Mouse (Mus musculus): ENCODE results near the gene Nfatc4. TPM values are rescaled to one million over a fixed set of nuclear protein-coding genes. Genes with fewer than 3 reads are reported as not detected.

Gene Nfatc4
- total and polyA plus RNA-seq, 3 experiments, result not detected

DNA sequence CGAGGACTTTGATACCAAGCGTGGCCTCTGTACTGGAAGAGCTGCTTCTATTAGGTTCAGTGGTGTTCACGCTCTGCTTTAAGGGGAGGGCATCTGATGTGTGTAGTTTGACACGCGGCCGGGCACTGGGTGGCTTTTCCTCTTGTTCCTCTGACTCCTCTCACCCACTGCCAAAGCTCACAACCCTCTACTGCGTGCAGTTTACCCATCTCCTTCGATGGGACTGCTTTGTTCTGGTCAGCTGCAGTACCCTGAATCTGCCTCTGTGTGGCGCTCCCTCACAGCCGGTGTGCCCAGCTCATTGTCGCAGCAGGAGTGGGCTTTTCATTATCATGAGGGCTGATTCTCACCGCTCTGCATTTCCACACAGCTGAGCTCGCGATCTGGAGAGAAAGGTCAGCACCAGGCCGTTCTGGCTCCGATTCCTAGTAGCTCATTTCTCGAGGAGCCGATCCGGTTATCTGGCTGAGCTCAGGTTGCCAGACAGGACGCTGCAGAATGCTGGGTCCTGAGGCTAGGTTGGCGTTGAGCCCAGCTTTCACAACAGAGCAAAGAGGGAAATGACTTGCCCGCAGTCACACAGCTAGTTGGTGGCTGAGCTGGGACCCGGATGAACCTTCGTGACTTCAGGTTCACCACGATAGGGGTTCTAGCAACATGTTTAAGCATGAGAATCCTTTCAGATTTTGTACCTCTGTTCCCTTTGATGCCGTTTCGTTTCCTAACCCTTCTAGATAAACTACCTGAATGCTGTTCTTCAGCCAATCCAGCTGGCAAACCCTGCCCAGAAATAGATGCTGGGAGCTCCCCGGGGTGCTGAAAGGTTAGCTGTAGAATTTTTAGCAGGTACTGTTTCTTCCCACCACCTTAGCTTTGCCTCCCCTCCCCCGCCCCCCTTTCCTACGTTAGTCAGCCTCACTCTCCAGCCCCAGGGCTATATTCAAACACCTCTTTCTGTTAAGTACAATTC lies 51.1 kb downstream of the Nfatc4 start:
- dilution Hi-C loops (cut with MboI; ENCODE audit: extremely low pct_ligation_motif_present, extremely low pct_unique_long_range_greater_than_20kb, low sequenced_read_pairs), result no loop called here
- H3K79me2 ChIP-seq (replicated peaks; ENCODE audit: control insufficient read depth, extremely low read depth, insufficient read depth, poor library complexity, severe bottlenecking), result no peaks in the 10 kb centered on the region
- H3K27me3 ChIP-seq (replicated peaks), result peaks cover 9% of the 10 kb centered on the region
- H3K4me3 ChIP-seq (replicated peaks in 1 of 3; ENCODE audit: low read depth in 2 of 3, low read length in 2 of 3, poor library complexity in 1 of 3), result peak overlapping the region; percentile 50 to 52 (median 51)
- peak overlapping the region; percentile 82 for H3K4me2 ChIP-seq (ENCODE audit: insufficient read depth, low read depth, poor library complexity, severe bottlenecking)
- 0 out of 2 replicates have a peak, but pooled peaks have one; percentile 6 for TF ChIP-seq JUND (conservative IDR thresholded peaks at IDR 0.05; ENCODE audit: low read depth, low read length)
- TF ChIP-seq POLR2A (IDR thresholded peaks at IDR 0.05; ENCODE audit: low read depth, low read length), result peak; percentile 31; the same call in 1 of the 2 replicates
- no peak for TF ChIP-seq ZNF384 (IDR thresholded peaks at IDR 0.05; ENCODE audit: low read depth, low read length)
- TF ChIP-seq TBP (conservative IDR thresholded peaks at IDR 0.05; ENCODE audit: low read depth, low read length), result no peak
- peak; percentile 31; the same call in 1 of the 2 replicates for TF ChIP-seq NELFE (IDR thresholded peaks at IDR 0.05; ENCODE audit: low read depth, low read length)
- TF ChIP-seq SIN3A (IDR thresholded peaks at IDR 0.05; ENCODE audit: low read length), result peak; percentile 64; the same call in 1 of the 2 replicates
- TF ChIP-seq ZC3H11A (IDR thresholded peaks at IDR 0.05; ENCODE audit: low read depth, low read length), result peak; percentile 51
- TF ChIP-seq ELF1 (IDR thresholded peaks at IDR 0.05; ENCODE audit: low read depth, low read length), result peak; percentile 36; the same call in 1 of the 2 replicates
- no peak for TF ChIP-seq USF2 (conservative IDR thresholded peaks at IDR 0.05; ENCODE audit: low read depth, low read length)
- TF ChIP-seq HCFC1 (IDR thresholded peaks at IDR 0.05; ENCODE audit: low read depth, low read length), result no peak
- peak; percentile 19; the same call in 1 of the 2 replicates for TF ChIP-seq CHD2 (IDR thresholded peaks at IDR 0.05; ENCODE audit: low read length)
- no peak; the same call in 1 of the 2 replicates for TF ChIP-seq TCF12 (IDR thresholded peaks at IDR 0.05; ENCODE audit: low read depth, low read length)
- TF ChIP-seq CTCF (conservative IDR thresholded peaks at IDR 0.05 in 1 of 2, IDR thresholded peaks at IDR 0.05 in 1 of 2; ENCODE audit: low read depth in 2 of 2, low read length in 2 of 2), result peak; percentile 82 to 97
- TF ChIP-seq GABPA (IDR thresholded peaks at IDR 0.05; ENCODE audit: insufficient replicate concordance, low read depth, low read length), result no peak
- peak; percentile 97 for TF ChIP-seq RAD21 (IDR thresholded peaks at IDR 0.05; ENCODE audit: low read depth, low read length)
- TF ChIP-seq SMC3 (IDR thresholded peaks at IDR 0.05; ENCODE audit: low read depth, low read length), result peak; percentile 94
- 0 out of 2 replicates have a peak, but pooled peaks have one; percentile 33 for TF ChIP-seq MYC (IDR thresholded peaks at IDR 0.05; ENCODE audit: low read depth, low read length)
- peak; percentile 45; the same call in 1 of the 2 replicates for TF ChIP-seq MXI1 (IDR thresholded peaks at IDR 0.05; ENCODE audit: low read depth, low read length)
- TF ChIP-seq ETS1 (conservative IDR thresholded peaks at IDR 0.05; ENCODE audit: low read depth, low read length), result no peak
- TF ChIP-seq MAZ (IDR thresholded peaks at IDR 0.05; ENCODE audit: low read depth, low read length), result 0 out of 2 replicates have a peak, but pooled peaks have one; percentile 2
- no peak for TF ChIP-seq MAX (IDR thresholded peaks at IDR 0.05; ENCODE audit: low read length)
- peaks cover 10% of the 10 kb centered on the region for H3K9me3 ChIP-seq (replicated peaks; ENCODE audit: low read length)
- in situ Hi-C loops (cut with MboI; ENCODE audit: low pct_ligation_motif_present, low pct_unique_long_range_greater_than_20kb, low sequenced_read_pairs), result loop anchor here (5.0 kb wide), 1 partner anchor 33 kb away; no protein-coding TSS in a partner anchor
- H3K36me3 ChIP-seq (replicated peaks in 1 of 2; ENCODE audit: control insufficient read depth in 1 of 2, insufficient read depth in 1 of 2, low read length in 1 of 2), result no peaks in the 10 kb centered on the region
- H3K27ac ChIP-seq (ENCODE audit: insufficient read depth, low read depth), result no peak overlapping the region
- H3K4me1 ChIP-seq (ENCODE audit: control insufficient read depth in 1 of 2, insufficient read depth in 2 of 2), result peaks cover 1 to 31% of the 10 kb centered on the region in 2 experiments; a peak in 3 of 4 replicates
- peak; percentile 80 for DNase-seq (ENCODE audit: extremely low read depth)
- peak overlapping the region; percentile 27; the same call in 1 of the 2 replicates for H3K9ac ChIP-seq (ENCODE audit: insufficient read depth, low read depth)

Data from CH12.LX (cell line).